Mouse (Mus musculus): ENCODE results near the gene Tent4b. TPM values are rescaled to one million over a fixed set of nuclear protein-coding genes. Genes with fewer than 3 reads are reported as not detected.
A peak's percentile ranks its signal among the peaks of the same experiment; 100 is the strongest.

The Tent4b gene
- polyA plus RNA-seq, 1 experiment from 2014 or later = 12.0 TPM

GRCm38 (mm10) chr8:88185716-88186115, 13.3 kb upstream of the Tent4b start:
- DNase-seq (ENCODE audit: low spot score) (no peak), ATAC-seq (replicated peaks; ENCODE audit: insufficient number of reproducible peaks, low FRiP score, low TSS enrichment, low read depth) (no peak)
- Histone ChIP-seq H3K27ac (replicated peaks; ENCODE audit: low read depth, low read length) (no peak overlapping the region), H3K4me2 (ENCODE audit: low read depth, low read length) (no peak overlapping the region), H3K27me3 (ENCODE audit: control insufficient read depth, insufficient read depth, low read length) (no peaks in the 10 kb centered on the region), H3K4me1 (ENCODE audit: control insufficient read depth, insufficient read depth, low read length) (no peaks in the 10 kb centered on the region), H3K4me3 (ENCODE audit: low read depth, low read length) (no peak overlapping the region), H3K36me3 (replicated peaks; ENCODE audit: control insufficient read depth, insufficient read depth, low read depth, low read length) (no peaks in the 10 kb centered on the region), H3K9me3 (replicated peaks; ENCODE audit: control insufficient read depth, low read length) (no peaks in the 10 kb centered on the region), H3K9ac (replicated peaks; ENCODE audit: low read length) (no peak overlapping the region)
- 79% methylated on average over 6 of the region's 6 CpGs for WGBS

GRCm38 (mm10) chr8:88197328-88197727, 1.7 kb upstream of the Tent4b start:
- no peak for ATAC-seq (replicated peaks; ENCODE audit: insufficient number of reproducible peaks, low FRiP score, low TSS enrichment, low read depth)
- DNase-seq (ENCODE audit: low spot score) = no peak
- no peak overlapping the region for H3K4me2 ChIP-seq (ENCODE audit: low read depth, low read length)
- H3K4me1 ChIP-seq (ENCODE audit: control insufficient read depth, insufficient read depth, low read length) = peaks cover 3% of the 10 kb centered on the region; the same call in 1 of the 2 replicates
- H3K27ac ChIP-seq (replicated peaks; ENCODE audit: low read depth, low read length) = no peak overlapping the region
- H3K27me3 ChIP-seq (ENCODE audit: control insufficient read depth, insufficient read depth, low read length) = no peaks in the 10 kb centered on the region
- H3K9ac ChIP-seq (replicated peaks; ENCODE audit: low read length) = no peak overlapping the region
- no peak overlapping the region for H3K4me3 ChIP-seq (ENCODE audit: low read depth, low read length)
- no peaks in the 10 kb centered on the region for H3K36me3 ChIP-seq (replicated peaks; ENCODE audit: control insufficient read depth, insufficient read depth, low read depth, low read length)
- 70% methylated on average over 3 of the region's 3 CpGs for WGBS
- H3K9me3 ChIP-seq (replicated peaks; ENCODE audit: control insufficient read depth, low read length) = no peaks in the 10 kb centered on the region

GRCm38 (mm10) chr8:88198551-88198944, 465 bp upstream of the Tent4b start:
- Histone ChIP-seq H3K4me3 (ENCODE audit: low read depth, low read length) (peak overlapping the region; percentile 93), H3K36me3 (replicated peaks; ENCODE audit: control insufficient read depth, insufficient read depth, low read depth, low read length) (no peaks in the 10 kb centered on the region), H3K9me3 (replicated peaks; ENCODE audit: control insufficient read depth, low read length) (no peaks in the 10 kb centered on the region), H3K27me3 (ENCODE audit: control insufficient read depth, insufficient read depth, low read length) (no peaks in the 10 kb centered on the region), H3K4me1 (ENCODE audit: control insufficient read depth, insufficient read depth, low read length) (peaks cover 4% of the 10 kb centered on the region; the same call in 1 of the 2 replicates), H3K9ac (replicated peaks; ENCODE audit: low read length) (peak overlapping the region; percentile 87), H3K27ac (replicated peaks; ENCODE audit: low read depth, low read length) (peak overlapping the region; percentile 86), H3K4me2 (ENCODE audit: low read depth, low read length) (peak overlapping the region; percentile 60)
- peak; percentile 59 for DNase-seq (ENCODE audit: low spot score)
- no peak for ATAC-seq (replicated peaks; ENCODE audit: insufficient number of reproducible peaks, low FRiP score, low TSS enrichment, low read depth)
- under 1% methylated on average over 10 of the region's 10 CpGs for WGBS

- ATAC-seq (replicated peaks; ENCODE audit: insufficient number of reproducible peaks, low FRiP score, low TSS enrichment, low read depth) = peak; percentile 63
- no peaks in the 10 kb centered on the region for H3K27me3 ChIP-seq (ENCODE audit: control insufficient read depth, insufficient read depth, low read length)
- peak overlapping the region; percentile 86 for H3K27ac ChIP-seq (replicated peaks; ENCODE audit: low read depth, low read length)
- H3K4me3 ChIP-seq (ENCODE audit: low read depth, low read length) = peak overlapping the region; percentile 93
- peak; percentile 54 for DNase-seq (ENCODE audit: low spot score)
- peaks cover 4% of the 10 kb centered on the region; the same call in 1 of the 2 replicates for H3K4me1 ChIP-seq (ENCODE audit: control insufficient read depth, insufficient read depth, low read length)
- H3K9me3 ChIP-seq (replicated peaks; ENCODE audit: control insufficient read depth, low read length) = no peaks in the 10 kb centered on the region
- WGBS = 1% methylated on average over 66 of the region's 117 CpGs
- H3K36me3 ChIP-seq (replicated peaks; ENCODE audit: control insufficient read depth, insufficient read depth, low read depth, low read length) = no peaks in the 10 kb centered on the region
- H3K4me2 ChIP-seq (ENCODE audit: low read depth, low read length) = peak overlapping the region; percentile 92
- peak overlapping the region; percentile 87 for H3K9ac ChIP-seq (replicated peaks; ENCODE audit: low read length)
Measured at GRCm38 (mm10) chr8:88199700-88200601, 938 bp downstream of the Tent4b start.

GRCm38 (mm10) chr8:88200724-88201495, 1.9 kb downstream of the Tent4b start:
- peak overlapping the region; percentile 87 for H3K9ac ChIP-seq (replicated peaks; ENCODE audit: low read length)
- ATAC-seq (replicated peaks; ENCODE audit: insufficient number of reproducible peaks, low FRiP score, low TSS enrichment, low read depth) = no peak
- no peaks in the 10 kb centered on the region for H3K27me3 ChIP-seq (ENCODE audit: control insufficient read depth, insufficient read depth, low read length)
- 21% methylated on average over 10 of the region's 10 CpGs for WGBS
- H3K36me3 ChIP-seq (replicated peaks; ENCODE audit: control insufficient read depth, insufficient read depth, low read depth, low read length) = no peaks in the 10 kb centered on the region
- H3K4me2 ChIP-seq (ENCODE audit: low read depth, low read length) = peak overlapping the region; percentile 92
- DNase-seq (ENCODE audit: low spot score) = no peak
- H3K9me3 ChIP-seq (replicated peaks; ENCODE audit: control insufficient read depth, low read length) = no peaks in the 10 kb centered on the region
- H3K27ac ChIP-seq (replicated peaks; ENCODE audit: low read depth, low read length) = no peak overlapping the region
- H3K4me3 ChIP-seq (ENCODE audit: low read depth, low read length) = peak overlapping the region; percentile 93
- peaks cover 4% of the 10 kb centered on the region; the same call in 1 of the 2 replicates for H3K4me1 ChIP-seq (ENCODE audit: control insufficient read depth, insufficient read depth, low read length)

- Histone ChIP-seq H3K27me3 (ENCODE audit: control insufficient read depth, insufficient read depth, low read length) (no peaks in the 10 kb centered on the region), H3K36me3 (replicated peaks; ENCODE audit: control insufficient read depth, insufficient read depth, low read depth, low read length) (no peaks in the 10 kb centered on the region), H3K4me2 (ENCODE audit: low read depth, low read length) (peak overlapping the region; percentile 16; the same call in 1 of the 2 replicates), H3K4me1 (ENCODE audit: control insufficient read depth, insufficient read depth, low read length) (peaks cover 4% of the 10 kb centered on the region; the same call in 1 of the 2 replicates), H3K27ac (replicated peaks; ENCODE audit: low read depth, low read length) (no peak overlapping the region), H3K9ac (replicated peaks; ENCODE audit: low read length) (peak overlapping the region; percentile 13; the same call in 1 of the 2 replicates), H3K9me3 (replicated peaks; ENCODE audit: control insufficient read depth, low read length) (no peaks in the 10 kb centered on the region), H3K4me3 (ENCODE audit: low read depth, low read length) (no peak overlapping the region)
- 48% methylated on average over 3 of the region's 3 CpGs for WGBS
- ATAC-seq (replicated peaks; ENCODE audit: insufficient number of reproducible peaks, low FRiP score, low TSS enrichment, low read depth) (no peak), DNase-seq (ENCODE audit: low spot score) (no peak)
Measured at GRCm38 (mm10) chr8:88201641-88202040, 2.6 kb downstream of the Tent4b start.

GRCm38 (mm10) chr8:88206016-88206415, 7.0 kb downstream of the Tent4b start:
- Histone ChIP-seq H3K9me3 (replicated peaks; ENCODE audit: control insufficient read depth, low read length) (no peaks in the 10 kb centered on the region), H3K4me1 (ENCODE audit: control insufficient read depth, insufficient read depth, low read length) (peaks cover 4% of the 10 kb centered on the region; the same call in 1 of the 2 replicates), H3K27ac (replicated peaks; ENCODE audit: low read depth, low read length) (no peak overlapping the region), H3K9ac (replicated peaks; ENCODE audit: low read length) (no peak overlapping the region), H3K36me3 (replicated peaks; ENCODE audit: control insufficient read depth, insufficient read depth, low read depth, low read length) (no peaks in the 10 kb centered on the region), H3K27me3 (ENCODE audit: control insufficient read depth, insufficient read depth, low read length) (no peaks in the 10 kb centered on the region), H3K4me3 (ENCODE audit: low read depth, low read length) (no peak overlapping the region), H3K4me2 (ENCODE audit: low read depth, low read length) (no peak overlapping the region)
- DNase-seq (ENCODE audit: low spot score) (no peak), ATAC-seq (replicated peaks; ENCODE audit: insufficient number of reproducible peaks, low FRiP score, low TSS enrichment, low read depth) (no peak)
- 90% methylated on average over 9 of the region's 9 CpGs for WGBS
